Mouse (Mus musculus) activated CD4-positive, CD25-positive, alpha-beta regulatory T cell, adult 4 months (primary cell): Measurements from ENCODE around the gene Rcsd1. TPM values are rescaled to one million over a fixed set of nuclear protein-coding genes. Genes with fewer than 3 reads are reported as not detected.

Source experiments
- ATAC-seq: one replicate; pipeline ENCODE4 v1.8.0; 2017
- polyA plus RNA-seq, 2 experiments: library from polyadenylated mRNA; unstranded; fragments of 100-300 nt; shearing (Covaris generic); gene quantifications; one replicate each; pipeline ENCODE4 v1.2.1; 2017

The Rcsd1 gene
- polyA plus RNA-seq, 2 experiments from 2014 or later = 110 to 112 TPM

GRCm38 (mm10) chr1:165625058-165625457, 84.5 kb downstream of the Rcsd1 start:
- ATAC-seq = no peak

GRCm38 (mm10) chr1:165618201-165618624, 91.3 kb downstream of the Rcsd1 start:
- ATAC-seq = no peak

- no peak for ATAC-seq
Observed at GRCm38 (mm10) chr1:165617166-165617891, 92.2 kb downstream of the Rcsd1 start.

GRCm38 (mm10) chr1:165616652-165617051, 92.9 kb downstream of the Rcsd1 start:
- no peak for ATAC-seq

- no peak for ATAC-seq
Observed at GRCm38 (mm10) chr1:165614793-165615192, 94.8 kb downstream of the Rcsd1 start.

- no peak for ATAC-seq
Observed at GRCm38 (mm10) chr1:165613926-165614325, 95.6 kb downstream of the Rcsd1 start.

GRCm38 (mm10) chr1:165612714-165613113, 96.8 kb downstream of the Rcsd1 start:
- ATAC-seq = no peak

GRCm38 (mm10) chr1:165610321-165610999, 99.1 kb downstream of the Rcsd1 start:
- ATAC-seq = no peak

- ATAC-seq = peak; percentile 61
Observed at GRCm38 (mm10) chr1:165609495-165610320, 99.8 kb downstream of the Rcsd1 start.

- no peak for ATAC-seq
Observed at GRCm38 (mm10) chr1:165608904-165609303, 100.7 kb downstream of the Rcsd1 start.

GRCm38 (mm10) chr1:165605774-165606173, 103.8 kb downstream of the Rcsd1 start:
- ATAC-seq = no peak

GRCm38 (mm10) chr1:165605108-165605507, 104.4 kb downstream of the Rcsd1 start:
- no peak for ATAC-seq

GRCm38 (mm10) chr1:165604203-165604602, 105.4 kb downstream of the Rcsd1 start:
- ATAC-seq = no peak

- no peak for ATAC-seq
Observed at GRCm38 (mm10) chr1:165603218-165603617, 106.3 kb downstream of the Rcsd1 start.

- ATAC-seq = no peak
Observed at GRCm38 (mm10) chr1:165601775-165602280, 107.7 kb downstream of the Rcsd1 start.

Other genes with a start within 250 kb of the Rcsd1 start
- gene Dcaf6, start 249.3 kb downstream of the Rcsd1 start, polyA plus RNA-seq = 1 to 10 TPM; 5.8 to 8.0 TPM
- gene Mpc2, start 249.1 kb downstream of the Rcsd1 start, polyA plus RNA-seq = 10 to 100 TPM; 68.3 to 83.6 TPM
- under 1 TPM in 1 of 2 experiments, not detected in 1; 0.75 TPM for gene Adcy10, start 224.6 kb downstream of the Rcsd1 start, polyA plus RNA-seq
- gene Mpzl1, start 75.2 kb downstream of the Rcsd1 start, polyA plus RNA-seq = 1 to 10 TPM in 1 of 2 experiments, not detected in 1; 1.4 TPM
- 10 to 100 TPM; 24.1 to 24.2 TPM for gene Creg1, start 54.0 kb upstream of the Rcsd1 start, polyA plus RNA-seq
- 100 to 1,000 TPM; 370 TPM for gene Cd247, start 78.9 kb upstream of the Rcsd1 start, polyA plus RNA-seq